Mouse (Mus musculus) liver, embryonic 13.5 days (tissue): ENCODE measurements at regions not wholly inside any gene's neighbourhood (a gene's known extent, or its start where the extent isn't known, plus 50 kb on each side); places are given as distances from the start of the nearest gene placed in this dataset.

Source experiments
- ATAC-seq: fragments of 200-750 bp; cut with Nextera tagmentation; 2 replicates; pipeline ENCODE4 v1.8.0; 2017; ENCODE audit warnings: low read depth, mild to moderate bottlenecking, moderate number of reproducible peaks, moderate library complexity
- DNase-seq: peaks from one replicate; pipeline ENCODE4 v3.0.0; 2022
- H3K27ac ChIP-seq: fragments of 300-500 bp; sonication (generic); 2 replicates; pipeline ENCODE4 v1.5.1; 2015; ENCODE audit warnings: moderate library complexity, mild to moderate bottlenecking, inconsistent platforms
- H3K27me3 ChIP-seq: fragments of 300-500 bp; sonication (generic); 2 replicates; pipeline ENCODE4 v1.6.1; 2015; ENCODE audit warnings: mild to moderate bottlenecking, inconsistent platforms
- H3K36me3 ChIP-seq: fragments of 300-500 bp; sonication (generic); 2 replicates; pipeline ENCODE4 v1.6.1; 2015; ENCODE audit warnings: mild to moderate bottlenecking, inconsistent platforms
- H3K4me1 ChIP-seq: fragments of 300-500 bp; sonication (generic); replicated peaks from 2 replicates; pipeline ENCODE4 v1.6.1; 2015; ENCODE audit warnings: inconsistent platforms
- H3K4me2 ChIP-seq: fragments of 300-500 bp; sonication (generic); 2 replicates; pipeline ENCODE4 v1.6.1; 2015; ENCODE audit warnings: inconsistent platforms, mild to moderate bottlenecking, moderate library complexity
- H3K4me3 ChIP-seq: fragments of 300-500 bp; sonication (generic); replicated peaks from 2 replicates; pipeline ENCODE4 v1.5.1; 2015; ENCODE audit warnings: mild to moderate bottlenecking, inconsistent platforms
- H3K9ac ChIP-seq: fragments of 300-500 bp; sonication (generic); 2 replicates; pipeline ENCODE4 v1.6.1; 2015; ENCODE audit warnings: mild to moderate bottlenecking, inconsistent platforms
- H3K9me3 ChIP-seq: fragments of 300-500 bp; sonication (generic); replicated peaks from 2 replicates; pipeline ENCODE4 v1.6.1; 2016; ENCODE audit warnings: inconsistent platforms
- WGBS: fragments of 180-500 bp; shearing (Covaris S2); methylation state at CpG from one replicate; pipeline ENCODE4 v1.1.7; 2015; ENCODE audit not compliant: insufficient replicate concordance; 5-methylcytosine and 5-hydroxymethylcytosine counted together

DNA sequence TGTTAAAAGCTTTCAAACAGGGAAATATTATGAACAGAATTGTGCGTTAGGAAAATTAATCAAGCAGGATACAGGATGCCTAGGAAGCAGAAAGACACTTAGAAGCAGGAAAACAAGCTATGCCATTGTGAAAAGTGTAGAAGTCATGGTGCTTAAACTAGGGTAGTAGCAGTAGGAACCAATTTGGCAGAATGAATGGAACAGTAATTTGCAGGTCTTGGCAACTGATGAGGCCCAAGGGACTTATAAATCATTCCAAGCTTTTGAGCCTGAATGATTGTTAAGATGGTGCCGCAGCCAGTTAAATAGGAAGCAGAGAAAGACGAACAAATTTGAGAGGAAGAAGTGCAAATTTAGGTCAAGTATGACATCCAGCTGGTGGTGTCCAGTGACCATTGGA lies 360.5 kb upstream of the Mef2c start:
- Histone ChIP-seq H3K4me2 (no peak overlapping the region), H3K27ac (no peak overlapping the region), H3K9ac (no peak overlapping the region), H3K4me1 (no peaks in the 10 kb centered on the region; the same call in 1 of the 2 replicates), H3K36me3 (no peaks in the 10 kb centered on the region), H3K27me3 (no peaks in the 10 kb centered on the region), H3K9me3 (no peaks in the 10 kb centered on the region), H3K4me3 (no peak overlapping the region)
- 69% methylated on average over 3 of the region's 3 CpGs for WGBS
- DNase-seq (no peak), ATAC-seq (no peak)

DNA sequence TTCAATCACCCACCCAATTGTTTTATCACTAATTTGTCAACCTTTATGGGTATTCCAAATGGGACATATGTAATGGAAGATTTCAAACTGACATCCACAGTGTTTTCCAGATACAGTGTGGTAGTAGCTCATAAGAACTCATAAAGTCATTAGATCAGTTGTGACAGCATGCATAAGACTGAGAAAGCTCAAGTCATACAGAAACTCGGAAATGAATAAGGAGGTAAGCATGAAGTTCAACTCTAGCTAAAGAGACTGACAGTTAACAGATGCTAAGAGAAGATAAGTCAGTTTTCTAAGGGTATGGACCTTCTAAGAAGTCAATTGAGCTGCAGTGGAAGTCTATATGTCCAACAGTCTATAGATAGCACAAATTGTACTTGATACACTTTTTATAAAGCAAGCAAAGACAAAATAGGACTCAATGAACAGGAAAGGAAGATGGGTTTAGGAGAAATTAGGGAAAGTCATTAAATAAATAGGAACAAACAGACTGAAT lies 349.2 kb upstream of the Mef2c start:
- Histone ChIP-seq H3K4me1 (no peaks in the 10 kb centered on the region), H3K36me3 (no peaks in the 10 kb centered on the region), H3K9ac (no peak overlapping the region), H3K4me2 (no peak overlapping the region), H3K27me3 (no peaks in the 10 kb centered on the region), H3K4me3 (no peak overlapping the region), H3K9me3 (no peaks in the 10 kb centered on the region), H3K27ac (no peak overlapping the region)
- ATAC-seq, result no peak
- WGBS, result 31% methylated on average over 1 of the region's 1 CpGs
- DNase-seq, result no peak

DNA sequence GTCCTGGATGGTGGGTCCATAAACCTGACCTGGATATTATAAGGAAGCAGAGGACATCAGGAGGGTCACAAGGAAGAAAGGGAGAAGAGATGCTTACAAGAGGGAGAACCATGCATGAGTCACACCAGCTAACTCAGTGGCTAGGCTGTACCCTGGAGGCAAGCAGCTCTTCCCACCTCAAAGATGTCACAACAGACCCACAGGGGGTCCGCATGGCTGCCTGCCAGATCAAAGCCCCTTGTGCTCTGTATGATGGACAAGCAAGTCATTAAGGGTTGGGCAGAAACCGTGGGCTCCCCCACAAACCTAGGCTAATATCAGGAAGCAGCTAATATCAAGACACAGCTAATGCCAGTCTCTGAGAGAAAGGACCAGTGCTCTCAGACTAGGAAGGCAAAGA lies 343.9 kb upstream of the Mef2c start:
- no peaks in the 10 kb centered on the region for H3K9me3 ChIP-seq
- no peaks in the 10 kb centered on the region for H3K36me3 ChIP-seq
- DNase-seq (no peak), ATAC-seq (no peak)
- no peak overlapping the region for H3K9ac ChIP-seq
- no peak overlapping the region for H3K27ac ChIP-seq
- WGBS, result 55% methylated on average over 2 of the region's 2 CpGs
- H3K4me1 ChIP-seq, result no peaks in the 10 kb centered on the region
- no peak overlapping the region for H3K4me2 ChIP-seq
- no peak overlapping the region for H3K4me3 ChIP-seq
- H3K27me3 ChIP-seq, result no peaks in the 10 kb centered on the region

DNA sequence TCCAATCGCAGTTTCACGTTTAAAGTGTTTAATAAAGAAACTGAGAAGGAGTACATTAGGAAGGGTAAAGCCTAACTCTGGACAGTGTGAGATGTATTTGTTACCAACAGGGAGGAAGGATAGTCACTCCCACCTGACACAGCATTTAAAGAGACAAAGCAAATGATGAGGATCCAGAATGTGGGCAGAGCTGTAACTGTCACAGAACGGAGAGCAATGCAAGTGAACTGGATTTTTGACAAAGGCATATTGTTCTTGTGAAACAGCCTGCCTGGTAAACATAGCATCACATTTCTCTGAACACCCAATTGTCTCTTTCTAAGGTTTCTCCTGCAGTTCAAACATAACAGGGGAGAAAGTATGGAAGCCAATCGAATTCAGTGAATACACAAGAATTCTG lies 341.1 kb upstream of the Mef2c start:
- H3K4me2 ChIP-seq, result no peak overlapping the region
- H3K27me3 ChIP-seq, result no peaks in the 10 kb centered on the region
- no peaks in the 10 kb centered on the region for H3K4me1 ChIP-seq
- H3K27ac ChIP-seq, result no peak overlapping the region
- no peaks in the 10 kb centered on the region for H3K9me3 ChIP-seq
- WGBS, result 66% methylated on average over 4 of the region's 4 CpGs
- no peak overlapping the region for H3K4me3 ChIP-seq
- ATAC-seq, result no peak
- no peak for DNase-seq
- no peaks in the 10 kb centered on the region for H3K36me3 ChIP-seq
- H3K9ac ChIP-seq, result no peak overlapping the region

DNA sequence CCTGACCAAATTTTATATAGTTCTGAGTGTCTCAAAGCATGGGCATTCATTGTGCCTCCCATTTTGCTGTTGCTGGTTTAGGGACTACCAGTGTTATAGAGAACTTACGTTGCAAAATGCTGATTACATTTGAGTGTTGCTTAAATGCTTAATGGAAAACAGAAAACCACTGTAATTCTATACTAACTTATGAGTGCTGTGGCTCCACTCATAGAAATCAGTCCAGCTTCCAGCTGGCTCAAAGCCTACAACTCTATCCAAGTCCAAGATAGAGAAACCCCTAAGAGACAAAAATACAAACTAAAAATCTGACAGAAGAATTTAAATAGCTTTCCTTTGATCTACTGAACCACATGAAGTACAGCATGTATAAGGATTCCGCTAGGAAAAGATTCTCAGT lies 328.7 kb upstream of the Mef2c start:
- Histone ChIP-seq H3K9me3 (no peaks in the 10 kb centered on the region), H3K4me1 (no peaks in the 10 kb centered on the region), H3K9ac (no peak overlapping the region), H3K4me2 (no peak overlapping the region), H3K27me3 (no peaks in the 10 kb centered on the region), H3K4me3 (no peak overlapping the region), H3K27ac (no peak overlapping the region), H3K36me3 (no peaks in the 10 kb centered on the region)
- 63% methylated on average over 2 of the region's 2 CpGs for WGBS
- ATAC-seq (no peak), DNase-seq (no peak)

DNA sequence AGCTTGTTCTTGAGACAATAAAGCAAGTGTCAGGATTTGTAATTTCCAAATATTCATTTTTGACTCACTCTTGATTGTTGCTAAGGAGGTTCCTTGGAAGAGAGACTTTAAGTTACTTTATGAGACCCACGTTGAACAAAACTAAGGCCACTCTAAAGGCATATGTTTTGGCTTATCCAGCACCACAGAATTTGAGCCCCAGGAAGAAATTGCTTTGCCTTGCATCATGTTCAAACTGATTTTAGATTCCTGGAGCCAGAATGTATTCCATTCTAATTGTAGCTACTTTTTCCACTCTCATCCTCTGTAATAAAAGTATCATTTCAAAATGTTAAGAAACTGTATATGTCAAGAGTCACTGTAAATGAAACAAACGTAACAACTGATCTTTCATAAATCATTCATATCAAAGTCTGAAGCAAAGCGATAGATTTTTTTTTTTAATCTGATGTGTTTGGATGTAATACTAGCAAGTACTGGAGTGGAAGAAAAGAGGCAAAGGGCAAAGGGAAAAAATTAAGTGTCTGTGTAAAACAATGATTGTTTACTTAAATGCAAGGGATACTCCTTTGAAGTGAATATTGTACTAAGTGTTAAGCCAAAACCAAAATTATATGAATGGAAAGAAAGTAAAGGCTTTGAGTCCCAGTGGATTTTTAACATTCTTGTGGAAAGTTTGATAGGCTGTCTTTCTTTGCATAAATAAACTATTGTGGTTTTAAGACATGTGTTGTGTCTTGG lies 301.7 kb upstream of the Mef2c start:
- Histone ChIP-seq H3K4me1 (no peaks in the 10 kb centered on the region), H3K4me2 (no peak overlapping the region), H3K4me3 (no peak overlapping the region), H3K9ac (no peak overlapping the region), H3K36me3 (no peaks in the 10 kb centered on the region), H3K27me3 (no peaks in the 10 kb centered on the region), H3K27ac (no peak overlapping the region), H3K9me3 (no peaks in the 10 kb centered on the region)
- DNase-seq (no peak), ATAC-seq (no peak)
- 71% methylated on average over 3 of the region's 3 CpGs for WGBS

DNA sequence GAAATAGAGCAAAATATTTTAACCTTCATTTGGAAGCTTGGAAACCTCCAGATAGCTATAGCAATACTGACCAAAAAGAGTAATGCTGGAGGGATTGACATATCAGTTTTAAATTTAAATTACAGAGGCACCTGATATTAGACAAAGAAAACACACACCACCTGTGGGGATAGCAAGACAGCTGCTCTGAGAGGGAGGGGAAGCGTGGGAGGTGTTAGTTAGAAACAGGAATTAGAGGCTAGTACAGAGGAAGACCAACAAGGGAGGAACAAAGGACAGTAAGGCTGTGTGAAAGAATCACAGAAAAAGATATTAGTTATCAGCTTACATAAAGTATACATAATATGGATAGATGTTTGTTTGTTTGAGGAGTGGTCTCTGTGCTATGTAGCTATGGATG lies 297.2 kb upstream of the Mef2c start:
- WGBS, result 69% methylated on average over 1 of the region's 1 CpGs
- no peaks in the 10 kb centered on the region for H3K36me3 ChIP-seq
- ATAC-seq, result no peak

DNA sequence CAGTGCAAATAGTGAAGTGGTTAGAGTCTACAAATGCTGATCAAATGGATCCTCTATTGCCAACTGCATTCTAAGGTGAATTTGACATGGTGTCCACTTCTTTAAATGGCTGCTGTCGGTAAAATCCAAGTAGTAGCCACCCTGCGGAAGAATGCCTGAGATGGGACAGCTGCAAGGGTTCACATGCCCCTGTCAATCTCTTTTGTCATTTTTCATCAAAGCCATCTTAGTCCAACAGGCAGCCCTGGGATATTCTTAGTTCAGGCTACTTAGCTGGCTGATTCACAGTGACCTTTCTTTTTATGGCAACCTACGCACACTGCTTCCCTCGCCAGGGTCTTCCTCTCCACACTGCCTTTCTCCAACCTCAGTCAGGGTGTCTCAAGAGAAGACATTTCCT lies 296.3 kb upstream of the Mef2c start:
- Histone ChIP-seq H3K4me1 (no peaks in the 10 kb centered on the region), H3K27ac (no peak overlapping the region), H3K4me2 (no peak overlapping the region), H3K36me3 (no peaks in the 10 kb centered on the region), H3K9me3 (no peaks in the 10 kb centered on the region), H3K27me3 (no peaks in the 10 kb centered on the region), H3K9ac (no peak overlapping the region), H3K4me3 (no peak overlapping the region)
- ATAC-seq (no peak), DNase-seq (no peak)
- 78% methylated on average over 4 of the region's 4 CpGs for WGBS

More for the DNA sequence above, 297.2 kb upstream of the Mef2c start:
- no peaks in the 10 kb centered on the region for H3K9me3 ChIP-seq
- no peak for DNase-seq
- no peaks in the 10 kb centered on the region for H3K4me1 ChIP-seq
- no peak overlapping the region for H3K4me3 ChIP-seq
- H3K27ac ChIP-seq, result no peak overlapping the region
- H3K9ac ChIP-seq, result no peak overlapping the region
- no peak overlapping the region for H3K4me2 ChIP-seq
- no peaks in the 10 kb centered on the region for H3K27me3 ChIP-seq

DNA sequence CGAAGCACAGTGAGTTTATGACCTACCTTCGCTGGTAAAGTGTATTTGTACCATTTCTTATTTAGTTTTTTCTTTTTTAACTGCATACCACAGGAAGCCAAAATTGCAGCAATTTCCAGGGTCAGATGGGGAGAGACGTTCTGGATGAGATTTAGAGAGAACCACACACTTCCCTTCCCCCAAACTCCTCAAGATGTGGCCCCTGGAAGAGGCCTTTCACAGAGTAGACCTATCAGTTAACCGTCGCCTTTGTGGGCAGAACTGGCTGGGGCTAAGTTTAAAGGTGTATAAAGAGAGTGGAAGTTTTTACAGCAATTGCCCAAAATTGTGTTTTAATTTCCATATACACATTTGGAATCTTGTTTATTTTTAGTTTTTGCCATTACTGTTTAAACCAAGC lies 295.7 kb upstream of the Mef2c start:
- no peaks in the 10 kb centered on the region for H3K27me3 ChIP-seq
- H3K4me3 ChIP-seq, result no peak overlapping the region
- no peak overlapping the region for H3K4me2 ChIP-seq
- no peak for ATAC-seq
- H3K4me1 ChIP-seq, result no peaks in the 10 kb centered on the region
- no peaks in the 10 kb centered on the region for H3K9me3 ChIP-seq
- 35% methylated on average over 5 of the region's 5 CpGs for WGBS
- no peaks in the 10 kb centered on the region for H3K36me3 ChIP-seq
- H3K9ac ChIP-seq, result no peak overlapping the region
- H3K27ac ChIP-seq, result no peak overlapping the region
- DNase-seq, result no peak

DNA sequence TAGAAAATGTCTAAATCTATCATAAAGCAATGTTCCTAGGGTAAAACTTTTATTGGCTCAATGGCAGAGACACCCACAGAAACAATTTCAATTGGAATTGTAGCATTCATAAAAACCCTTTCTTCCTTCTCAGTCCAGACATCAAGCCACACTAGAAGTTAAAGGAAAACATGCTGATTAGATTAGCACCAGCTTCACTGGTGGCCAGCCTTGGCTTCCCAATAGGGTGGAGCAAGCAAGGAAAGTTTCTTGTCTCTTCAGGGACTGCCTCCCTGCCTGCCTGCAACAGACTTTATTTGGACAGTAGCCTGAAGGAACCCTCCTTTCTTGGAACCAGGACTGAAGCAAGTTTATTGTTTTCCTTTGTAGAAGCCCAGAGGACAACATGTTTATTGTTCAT lies 289.0 kb upstream of the Mef2c start:
- no peak overlapping the region for H3K4me3 ChIP-seq
- DNase-seq, result no peak
- H3K27me3 ChIP-seq, result no peaks in the 10 kb centered on the region
- H3K9ac ChIP-seq, result no peak overlapping the region
- no peaks in the 10 kb centered on the region for H3K9me3 ChIP-seq
- no peak overlapping the region for H3K4me2 ChIP-seq
- 0 out of 2 replicates have a peak, but pooled peaks cover 3% of the 10 kb centered on the region for H3K4me1 ChIP-seq
- no peaks in the 10 kb centered on the region for H3K36me3 ChIP-seq
- H3K27ac ChIP-seq, result no peak overlapping the region
- ATAC-seq, result no peak

DNA sequence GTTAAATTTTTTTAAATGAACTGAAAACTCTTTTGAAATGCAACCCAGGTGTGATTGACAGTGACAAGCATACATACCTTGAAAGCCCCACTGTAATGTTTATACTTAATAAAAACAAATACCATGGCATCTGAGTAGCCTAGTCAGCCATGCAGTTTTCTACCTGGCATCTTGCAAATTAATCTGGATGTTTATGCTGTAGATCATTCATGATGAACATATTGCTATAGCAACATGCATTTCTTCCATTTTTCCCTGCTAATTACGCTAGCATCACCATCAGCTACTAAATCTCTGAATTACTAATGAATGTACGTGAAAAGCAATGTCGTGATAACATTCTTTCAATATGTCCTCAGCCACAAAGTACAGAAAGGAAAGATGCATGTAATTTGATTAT lies 287.4 kb upstream of the Mef2c start:
- no peak overlapping the region for H3K4me2 ChIP-seq
- ATAC-seq, result no peak
- H3K9ac ChIP-seq, result no peak overlapping the region
- no peak overlapping the region for H3K4me3 ChIP-seq
- no peak for DNase-seq
- H3K27me3 ChIP-seq, result no peaks in the 10 kb centered on the region
- H3K9me3 ChIP-seq, result no peaks in the 10 kb centered on the region
- WGBS, result 73% methylated on average over 3 of the region's 3 CpGs
- no peaks in the 10 kb centered on the region for H3K36me3 ChIP-seq
- H3K27ac ChIP-seq, result no peak overlapping the region
- 0 out of 2 replicates have a peak, but pooled peaks cover 3% of the 10 kb centered on the region for H3K4me1 ChIP-seq

DNA sequence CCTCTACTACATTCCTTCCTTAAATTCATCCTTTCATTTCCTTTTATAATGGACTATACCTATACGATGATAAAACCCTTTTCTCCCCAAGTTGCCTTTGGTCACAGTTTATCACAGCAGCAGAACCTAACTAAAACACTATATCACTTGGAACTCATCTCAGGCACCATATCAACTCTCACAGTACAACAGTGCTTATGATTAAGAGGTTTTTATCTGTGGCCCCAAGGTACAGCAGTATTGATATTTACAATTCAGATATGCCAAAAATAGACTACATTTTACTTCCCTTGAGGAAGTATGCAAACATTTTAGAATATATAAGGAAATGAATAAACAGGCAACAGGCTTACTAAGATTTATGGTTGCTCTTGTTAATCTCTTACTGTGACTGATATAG lies 251.4 kb upstream of the Mef2c start:
- WGBS, result 40% methylated on average over 1 of the region's 1 CpGs

More for the DNA sequence above, 251.4 kb upstream of the Mef2c start:
- Histone ChIP-seq H3K9me3 (no peaks in the 10 kb centered on the region), H3K27ac (no peak overlapping the region), H3K9ac (no peak overlapping the region), H3K4me1 (peaks cover 7% of the 10 kb centered on the region; the same call in 1 of the 2 replicates), H3K4me3 (no peak overlapping the region), H3K4me2 (no peak overlapping the region), H3K36me3 (no peaks in the 10 kb centered on the region), H3K27me3 (no peaks in the 10 kb centered on the region)
- ATAC-seq (peak; percentile 74), DNase-seq (no peak)
